In genomic region chr2:104407913-104408312, GRCm38 (mm10) we compare ENCODE assay signal across 21 mouse cellular contexts. TPM values are rescaled to one million over a fixed set of nuclear protein-coding genes. Genes with fewer than 3 reads are reported as not detected.
DNase-seq lines count a peak whose midpoint lies in the region; ATAC-seq and TF ChIP-seq lines count a peak whose summit lies in the region.
"Had no signal": no experiment of that assay in that cellular context is flagged by ENCODE, and none has a peak within 500 bp of the region (broad histone marks: within the 10 kb centered on the region; RNA-seq: fewer than 3 reads in every experiment).

No protein-coding gene starts in this region.

- no peaks in the 10 kb centered on the region for H3K9me3 ChIP-seq in midbrain, embryonic 14.5 days (ENCODE audit: control insufficient read depth, low read length)
- H3K9me3 ChIP-seq in midbrain, embryonic 11.5 days (ENCODE audit: control insufficient read depth, low read length), result no peaks in the 10 kb centered on the region
- H3K9me3 ChIP-seq in forebrain, postnatal 0 days (ENCODE audit: low read length), result no peaks in the 10 kb centered on the region
- H3K9me3 ChIP-seq in neural tube, embryonic 14.5 days (ENCODE audit: control insufficient read depth, low read length), result no peaks in the 10 kb centered on the region
- no peaks in the 10 kb centered on the region for H3K9me3 ChIP-seq in lung, postnatal 0 days (ENCODE audit: low read length)
- H3K9me3 ChIP-seq: embryonic facial prominence, embryonic 15.5 days; limb, embryonic 12.5 days; liver, embryonic 12.5 days had no signal

- H3K27ac ChIP-seq in midbrain, embryonic 14.5 days (replicated peaks; ENCODE audit: low read depth, low read length), result no peak overlapping the region
- no peak overlapping the region for H3K27ac ChIP-seq in midbrain, embryonic 11.5 days (ENCODE audit: low read depth, low read length)
- no peak overlapping the region for H3K27ac ChIP-seq in forebrain, postnatal 0 days (ENCODE audit: low read depth, low read length)
- H3K27ac ChIP-seq in neural tube, embryonic 14.5 days (ENCODE audit: low read depth, low read length), result no peak overlapping the region
- H3K27ac ChIP-seq in lung, postnatal 0 days (ENCODE audit: low read length), result no peak overlapping the region
- H3K27ac ChIP-seq: embryonic facial prominence, embryonic 15.5 days; heart, adult 2 months; limb, embryonic 12.5 days; liver, embryonic 12.5 days had no signal

- TF ChIP-seq CTCF in forebrain, postnatal 0 days (IDR thresholded peaks at IDR 0.05; ENCODE audit: low read depth), result no peak
- TF ChIP-seq CTCF in lung, postnatal 0 days (IDR thresholded peaks at IDR 0.05), result no peak

- no peak for ATAC-seq in midbrain, embryonic 14.5 days (ENCODE audit: low FRiP score, low TSS enrichment)
- no peak for ATAC-seq in midbrain, embryonic 11.5 days (ENCODE audit: low FRiP score)
- no peak for ATAC-seq in forebrain, postnatal 0 days
- ATAC-seq in neural tube, embryonic 14.5 days (ENCODE audit: low read depth), result no peak
- ATAC-seq in lung, postnatal 0 days, result no peak
- ATAC-seq: intestine, embryonic 16.5 days; liver, embryonic 12.5 days had no signal

- 78% methylated on average over 4 of the region's 4 CpGs for WGBS in midbrain, embryonic 14.5 days
- 70% methylated on average over 4 of the region's 4 CpGs for WGBS in midbrain, embryonic 11.5 days
- 64% methylated on average over 4 of the region's 4 CpGs for WGBS in forebrain, postnatal 0 days
- 64% methylated on average over 4 of the region's 4 CpGs for WGBS in neural tube, embryonic 14.5 days
- WGBS in lung, postnatal 0 days, result 67% methylated on average over 4 of the region's 4 CpGs

- peaks cover 7% of the 10 kb centered on the region; the same call in 1 of the 2 replicates for H3K27me3 ChIP-seq in midbrain, embryonic 14.5 days (ENCODE audit: control insufficient read depth, insufficient read depth, low read length)
- peaks cover 28% of the 10 kb centered on the region for H3K27me3 ChIP-seq in midbrain, embryonic 11.5 days (ENCODE audit: control insufficient read depth, insufficient read depth, low read length)
- H3K27me3 ChIP-seq in forebrain, postnatal 0 days (ENCODE audit: insufficient read depth, low read length), result no peaks in the 10 kb centered on the region
- no peaks in the 10 kb centered on the region for H3K27me3 ChIP-seq in neural tube, embryonic 14.5 days (ENCODE audit: control insufficient read depth, insufficient read depth, low read length)
- H3K27me3 ChIP-seq in lung, postnatal 0 days (replicated peaks; ENCODE audit: insufficient read depth, low read length), result peaks cover 27% of the 10 kb centered on the region

- H3K4me3 ChIP-seq in midbrain, embryonic 14.5 days (replicated peaks; ENCODE audit: low read depth, low read length), result no peak overlapping the region
- H3K4me3 ChIP-seq in midbrain, embryonic 11.5 days (ENCODE audit: low read depth, low read length), result no peak overlapping the region
- peak overlapping the region; percentile 89 for H3K4me3 ChIP-seq in forebrain, postnatal 0 days (ENCODE audit: low read depth, low read length)
- no peak overlapping the region for H3K4me3 ChIP-seq in neural tube, embryonic 14.5 days (ENCODE audit: low read depth, low read length)
- no peak overlapping the region for H3K4me3 ChIP-seq in lung, postnatal 0 days (ENCODE audit: low read depth, low read length)
- H3K4me3 ChIP-seq: embryonic facial prominence, embryonic 15.5 days; heart, adult 2 months; limb, embryonic 12.5 days; liver, embryonic 12.5 days had no signal

- no peak for TF ChIP-seq EP300 in lung, postnatal 0 days (IDR thresholded peaks at IDR 0.05)

- DNase-seq in heart, adult 11 months, result peak; percentile 55
- no peak for DNase-seq in heart, adult 18-20 months
- DNase-seq in midbrain, embryonic 14.5 days, result no peak
- no peak for DNase-seq in midbrain, embryonic 11.5 days (ENCODE audit: low spot score, missing footprints)
- no peak for DNase-seq in forebrain, postnatal 0 days
- no peak for DNase-seq in gastrocnemius, postnatal 4 days (ENCODE audit: low spot score in 2 of 2)
- no peak for DNase-seq in lung, postnatal 0 days (ENCODE audit: low spot score)
- DNase-seq: B cell, adult 2 months; heart, adult 2 months; heart, postnatal 36 days; kidney, postnatal 36 days; layer of hippocampus, adult 9-11 months; lung, adult 2 months; lung, postnatal 36 days; spleen, adult 18-20 months; thymus, postnatal 4 days had no signal

- no peak overlapping the region for H3K9ac ChIP-seq in midbrain, embryonic 14.5 days (replicated peaks; ENCODE audit: low read length)
- H3K9ac ChIP-seq in midbrain, embryonic 11.5 days (ENCODE audit: low read length), result no peak overlapping the region
- peak overlapping the region; percentile 25; the same call in 1 of the 2 replicates for H3K9ac ChIP-seq in forebrain, postnatal 0 days
- H3K9ac ChIP-seq in neural tube, embryonic 14.5 days (replicated peaks; ENCODE audit: low read depth, low read length), result no peak overlapping the region
- H3K9ac ChIP-seq in lung, postnatal 0 days (replicated peaks; ENCODE audit: low read depth), result no peak overlapping the region
- H3K9ac ChIP-seq: embryonic facial prominence, embryonic 15.5 days; limb, embryonic 12.5 days; liver, embryonic 12.5 days had no signal

- H3K4me1 ChIP-seq in midbrain, embryonic 14.5 days (ENCODE audit: control insufficient read depth, insufficient read depth, low read length), result peaks cover 14% of the 10 kb centered on the region
- H3K4me1 ChIP-seq in midbrain, embryonic 11.5 days (ENCODE audit: control insufficient read depth, insufficient read depth, low read length), result peaks cover 6% of the 10 kb centered on the region
- H3K4me1 ChIP-seq in forebrain, postnatal 0 days (ENCODE audit: insufficient read depth), result peaks cover 21% of the 10 kb centered on the region
- peaks cover 19% of the 10 kb centered on the region for H3K4me1 ChIP-seq in neural tube, embryonic 14.5 days (ENCODE audit: control insufficient read depth, insufficient read depth, low read length)
- peaks cover 7% of the 10 kb centered on the region; the same call in 1 of the 2 replicates for H3K4me1 ChIP-seq in lung, postnatal 0 days (ENCODE audit: insufficient read depth, low read depth, low read length)

- no peaks in the 10 kb centered on the region for H3K36me3 ChIP-seq in midbrain, embryonic 14.5 days (ENCODE audit: control insufficient read depth, insufficient read depth, low read length)
- no peaks in the 10 kb centered on the region for H3K36me3 ChIP-seq in midbrain, embryonic 11.5 days (ENCODE audit: control insufficient read depth, insufficient read depth, low read length)
- H3K36me3 ChIP-seq in forebrain, postnatal 0 days (ENCODE audit: insufficient read depth), result no peaks in the 10 kb centered on the region
- no peaks in the 10 kb centered on the region for H3K36me3 ChIP-seq in neural tube, embryonic 14.5 days (ENCODE audit: control insufficient read depth, insufficient read depth, low read length)
- H3K36me3 ChIP-seq in lung, postnatal 0 days (ENCODE audit: insufficient read depth, low read length), result no peaks in the 10 kb centered on the region
- H3K36me3 ChIP-seq: embryonic facial prominence, embryonic 15.5 days; limb, embryonic 12.5 days; liver, embryonic 12.5 days had no signal

- H3K4me2 ChIP-seq in midbrain, embryonic 14.5 days (ENCODE audit: low read length), result peak overlapping the region; percentile 76
- no peak overlapping the region for H3K4me2 ChIP-seq in midbrain, embryonic 11.5 days
- H3K4me2 ChIP-seq in forebrain, postnatal 0 days (ENCODE audit: low read depth), result peak overlapping the region; percentile 56
- H3K4me2 ChIP-seq in neural tube, embryonic 14.5 days (ENCODE audit: low read depth, low read length), result peak overlapping the region; percentile 72
- H3K4me2 ChIP-seq in lung, postnatal 0 days (replicated peaks; ENCODE audit: low read depth, low read length), result no peak overlapping the region
- H3K4me2 ChIP-seq: embryonic facial prominence, embryonic 15.5 days; limb, embryonic 12.5 days; liver, embryonic 12.5 days had no signal

RNA-seq across cellular contexts. Expression of gene D430041D05Rik, which starts 2.9 kb away (rescaled TPM):
- under 1 TPM; 0.07 to 0.08 TPM for total RNA-seq in heart, adult 18-20 months (2021)
- polyA plus RNA-seq in midbrain, embryonic 14.5 days (2014; fragmentation: Nextera tagmentation; extraction: Ambion mirVana), result 12.0 and 12.8 TPM in 2 replicates
- polyA plus RNA-seq in midbrain, embryonic 11.5 days (2014; fragmentation: Nextera tagmentation; extraction: Ambion mirVana), result 2.4 TPM in 2 replicates
- total RNA-seq in forebrain, postnatal 0 days (2014; rRNA removed), result 51.2 and 58.9 TPM in 2 replicates
- polyA plus RNA-seq in forebrain, postnatal 0 days (2015; fragmentation: Nextera tagmentation; extraction: Ambion mirVana), result 8.2 and 11.1 TPM in 2 replicates
- 14.0 and 17.3 TPM in 2 replicates for polyA plus RNA-seq in neural tube, embryonic 14.5 days (2014; fragmentation: Nextera tagmentation; extraction: Ambion mirVana)
- 1 to 10 TPM; 2.5 to 2.8 TPM for total RNA-seq in gastrocnemius, postnatal 4 days (2021)
- polyA plus RNA-seq in lung, postnatal 0 days (2015; fragmentation: Nextera tagmentation; extraction: Ambion mirVana), result 0.69 and 0.79 TPM in 2 replicates

Comparison
In these comparisons a context has a peak if more than half of its experiments do, and no peak if none do; other contexts are left out.
1. H3K4me2 ChIP-seq: peak in midbrain, embryonic 14.5 days (single experiment), forebrain, postnatal 0 days (single experiment) and neural tube, embryonic 14.5 days (single experiment); none in midbrain, embryonic 11.5 days (single experiment) and lung, postnatal 0 days (single experiment).